8 mouse cellular contexts compared by ENCODE assay signal in genomic region chr5:142932084-142932685, GRCm38 (mm10). TPM values are rescaled to one million over a fixed set of nuclear protein-coding genes. Genes with fewer than 3 reads are reported as not detected.
DNase-seq lines count a peak whose midpoint lies in the region; ATAC-seq and TF ChIP-seq lines count a peak whose summit lies in the region.

No protein-coding gene starts in this region.

- H3K9ac ChIP-seq in MEL (ENCODE audit: control insufficient read depth, low read depth, low read length, poor library complexity, severe bottlenecking): peak overlapping the region; percentile 71
- H3K9ac ChIP-seq in heart, embryonic 13.5 days: peak overlapping the region; percentile 72
- peak overlapping the region; percentile 55 for H3K9ac ChIP-seq in liver, embryonic 15.5 days

- peak overlapping the region; percentile 50 for H3K4me2 ChIP-seq in heart, embryonic 13.5 days
- peak overlapping the region; percentile 61 for H3K4me2 ChIP-seq in liver, embryonic 15.5 days

- peak in 1 of 2 experiments; percentile 63; a peak in 2 of 4 replicates for TF ChIP-seq EP300 in MEL (IDR thresholded peaks at IDR 0.05; ENCODE audit: low read depth in 1 of 2, low read length in 2 of 2)

- peak; percentile 69 to 78 (median 69) for TF ChIP-seq CTCF in MEL (IDR thresholded peaks at IDR 0.05 in 2 of 3, conservative IDR thresholded peaks at IDR 0.05 in 1 of 3; ENCODE audit: control insufficient read depth in 1 of 3, insufficient read depth in 1 of 3, low read depth in 2 of 3, low read length in 3 of 3, poor library complexity in 1 of 3, severe bottlenecking in 1 of 3)

- peak; percentile 89 for DNase-seq in MEL (ENCODE audit: low read depth, low spot score)
- peak; percentile 91 for DNase-seq in kidney, postnatal 14 days
- DNase-seq in ovary, postnatal 36 days (ENCODE audit: low spot score): peak; percentile 51
- DNase-seq in thymus, postnatal 4 days: peak; percentile 72

- TF ChIP-seq RAD21 in MEL (IDR thresholded peaks at IDR 0.05; ENCODE audit: low read depth, low read length): peak; percentile 82

- WGBS in heart, embryonic 13.5 days: 20% methylated on average over 9 of the region's 9 CpGs
- WGBS in liver, embryonic 15.5 days (ENCODE audit: insufficient replicate concordance): 5% methylated on average over 9 of the region's 9 CpGs

- 0 out of 2 replicates have a peak, but pooled peaks have one; percentile 35 for ATAC-seq in heart, embryonic 13.5 days (ENCODE audit: extremely low read depth, insufficient number of reproducible peaks, low FRiP score, low TSS enrichment)
- peak; percentile 62 for ATAC-seq in liver, embryonic 15.5 days (ENCODE audit: insufficient read depth)

- no peaks in the 10 kb centered on the region for H3K27me3 ChIP-seq in MEL (ENCODE audit: control insufficient read depth in 1 of 2, insufficient read depth in 2 of 2, low read length in 2 of 2)
- no peaks in the 10 kb centered on the region for H3K27me3 ChIP-seq in erythroblast, embryonic 14.5 days (ENCODE audit: control insufficient read depth)
- no peaks in the 10 kb centered on the region for H3K27me3 ChIP-seq in heart, embryonic 13.5 days (replicated peaks)
- no peaks in the 10 kb centered on the region for H3K27me3 ChIP-seq in liver, embryonic 15.5 days

- no peaks in the 10 kb centered on the region for H3K9me3 ChIP-seq in MEL (replicated peaks; ENCODE audit: insufficient read depth, low read length)
- no peaks in the 10 kb centered on the region for H3K9me3 ChIP-seq in erythroblast, embryonic 14.5 days (ENCODE audit: control insufficient read depth, low read length)
- H3K9me3 ChIP-seq in heart, embryonic 13.5 days: no peaks in the 10 kb centered on the region
- H3K9me3 ChIP-seq in liver, embryonic 15.5 days (replicated peaks): no peaks in the 10 kb centered on the region

- peak overlapping the region; percentile 59 for H3K27ac ChIP-seq in MEL (ENCODE audit: control insufficient read depth, low read depth, low read length)
- peak overlapping the region; percentile 43 for H3K27ac ChIP-seq in brown adipose tissue, adult 24 weeks (replicated peaks; ENCODE audit: low read depth, low read length)
- peak overlapping the region; percentile 33 for H3K27ac ChIP-seq in heart, embryonic 13.5 days (replicated peaks)
- H3K27ac ChIP-seq in liver, embryonic 15.5 days (replicated peaks): peak overlapping the region; percentile 77

- peaks cover 0 to 27% of the 10 kb centered on the region in 2 experiments; a peak in 2 of 4 replicates for H3K4me1 ChIP-seq in MEL (ENCODE audit: control insufficient read depth in 1 of 2, insufficient read depth in 2 of 2, low read length in 2 of 2)
- peaks cover 6% of the 10 kb centered on the region for H3K4me1 ChIP-seq in brown adipose tissue, adult 24 weeks (ENCODE audit: control insufficient read depth, insufficient read depth, insufficient read length, low read length)
- H3K4me1 ChIP-seq in erythroblast, embryonic 14.5 days (ENCODE audit: control insufficient read depth): peaks cover 75% of the 10 kb centered on the region
- H3K4me1 ChIP-seq in heart, embryonic 13.5 days: peaks cover 42% of the 10 kb centered on the region
- peaks cover 79% of the 10 kb centered on the region for H3K4me1 ChIP-seq in liver, embryonic 15.5 days (replicated peaks)

- H3K79me2 ChIP-seq in MEL (ENCODE audit: control insufficient read depth, insufficient read depth, low read length, poor library complexity): peaks cover 4% of the 10 kb centered on the region; the same call in 1 of the 2 replicates

- no peak; a peak in 1 of 4 replicates for TF ChIP-seq POLR2A in MEL (IDR thresholded peaks at IDR 0.05; ENCODE audit: control insufficient read depth in 1 of 2, insufficient read depth in 1 of 2, low read depth in 1 of 2, low read length in 2 of 2, poor library complexity in 1 of 2)

- peaks cover 0 to 12% of the 10 kb centered on the region in 2 experiments; a peak in 2 of 4 replicates for H3K36me3 ChIP-seq in MEL (ENCODE audit: control insufficient read depth in 1 of 2, insufficient read depth in 2 of 2, low read length in 2 of 2)
- H3K36me3 ChIP-seq in erythroblast, embryonic 14.5 days (ENCODE audit: control insufficient read depth): no peaks in the 10 kb centered on the region; the same call in none of the 2 replicates
- no peaks in the 10 kb centered on the region for H3K36me3 ChIP-seq in heart, embryonic 13.5 days
- H3K36me3 ChIP-seq in liver, embryonic 15.5 days (replicated peaks): no peaks in the 10 kb centered on the region

- H3K4me3 ChIP-seq in MEL (ENCODE audit: control insufficient read depth in 1 of 2, insufficient read depth in 1 of 2, low read depth in 2 of 2, low read length in 2 of 2): peak overlapping the region; percentile 52 to 54
- H3K4me3 ChIP-seq in brown adipose tissue, adult 24 weeks (ENCODE audit: insufficient read depth, low read depth, low read length): no peak overlapping the region
- H3K4me3 ChIP-seq in erythroblast, embryonic 14.5 days (replicated peaks): peak overlapping the region; percentile 45
- H3K4me3 ChIP-seq in heart, embryonic 13.5 days: no peak overlapping the region
- peak overlapping the region; percentile 34 for H3K4me3 ChIP-seq in liver, embryonic 15.5 days (replicated peaks)

TF ChIP-seq in MEL, 35 proteins besides CTCF, POLR2A, EP300 and RAD21 (continues in another document):
- no peak for TF ChIP-seq MAFK (IDR thresholded peaks at IDR 0.05; ENCODE audit: borderline replicate concordance, low read depth, low read length)
- no peak for TF ChIP-seq POLR2AphosphoS2 (IDR thresholded peaks at IDR 0.05; ENCODE audit: low read length)
- no peak for TF ChIP-seq GABPA (IDR thresholded peaks at IDR 0.05; ENCODE audit: low read depth, low read length)
- no peak for TF ChIP-seq MAZ (IDR thresholded peaks at IDR 0.05; ENCODE audit: low read depth, low read length)
- no peak for TF ChIP-seq JUND (IDR thresholded peaks at IDR 0.05; ENCODE audit: low read depth, low read length)
- TF ChIP-seq ETS1 (IDR thresholded peaks at IDR 0.05; ENCODE audit: low read depth, low read length): peak; percentile 12; the same call in 1 of the 2 replicates
- TF ChIP-seq KAT2A (conservative IDR thresholded peaks at IDR 0.05; ENCODE audit: low read depth, low read length): no peak
- no peak for TF ChIP-seq POLR2AphosphoS5 (IDR thresholded peaks at IDR 0.05; ENCODE audit: borderline replicate concordance, low read depth, low read length)
- TF ChIP-seq USF1 (IDR thresholded peaks at IDR 0.05; ENCODE audit: low read depth, low read length): no peak
- no peak for TF ChIP-seq BHLHE40 (IDR thresholded peaks at IDR 0.05; ENCODE audit: borderline replicate concordance, low read depth, low read length)
- TF ChIP-seq TCF12 (IDR thresholded peaks at IDR 0.05; ENCODE audit: low read depth, low read length): peak; percentile 45; the same call in 1 of the 2 replicates
- no peak for TF ChIP-seq MYB (IDR thresholded peaks at IDR 0.05; ENCODE audit: low read depth, low read length)
- no peak for TF ChIP-seq USF2 (IDR thresholded peaks at IDR 0.05; ENCODE audit: borderline replicate concordance in 1 of 2, insufficient read depth in 1 of 2, low read depth in 1 of 2, low read length in 2 of 2)
- no peak for TF ChIP-seq RCOR1 (IDR thresholded peaks at IDR 0.05; ENCODE audit: low read depth, low read length)
- TF ChIP-seq SIN3A (IDR thresholded peaks at IDR 0.05; ENCODE audit: low read length): peak; percentile 50
- TF ChIP-seq NELFE (IDR thresholded peaks at IDR 0.05; ENCODE audit: low read depth, low read length): peak; percentile 22; the same call in 1 of the 2 replicates
- TF ChIP-seq ZKSCAN1 (IDR thresholded peaks at IDR 0.05; ENCODE audit: low read depth, low read length): no peak
- no peak for TF ChIP-seq UBTF (IDR thresholded peaks at IDR 0.05; ENCODE audit: borderline replicate concordance, insufficient read depth, low read depth, low read length)
- TF ChIP-seq ELF1 (IDR thresholded peaks at IDR 0.05; ENCODE audit: low read depth, low read length): 0 out of 2 replicates have a peak, but pooled peaks have one; percentile 19
- TF ChIP-seq ZC3H11A (IDR thresholded peaks at IDR 0.05; ENCODE audit: low read depth, low read length): peak; percentile 89
- no peak for TF ChIP-seq CHD2 (IDR thresholded peaks at IDR 0.05; ENCODE audit: low read length)
- TF ChIP-seq ZMIZ1 (IDR thresholded peaks at IDR 0.05; ENCODE audit: low read depth, low read length): no peak
- no peak for TF ChIP-seq GATA1 (IDR thresholded peaks at IDR 0.05; ENCODE audit: low read depth, low read length)
- peak; percentile 59; the same call in 1 of the 2 replicates for TF ChIP-seq ZNF384 (IDR thresholded peaks at IDR 0.05; ENCODE audit: low read depth, low read length)

RNA-seq across cellular contexts. Expression of gene Actb, which starts 25.6 kb away (rescaled TPM):
- total RNA-seq in MEL (2012; rRNA removed): 3,019 and 3,042 TPM in 2 replicates
- polyA plus RNA-seq in MEL (2012; ENCODE audit: insufficient read depth in 1 of 2, insufficient read length in 2 of 2, low read depth in 1 of 2, low replicate concordance in 2 of 2, missing spikeins in 1 of 2): 1,000 to 10,000 TPM; 1,403 to 4,417 TPM
- polyA plus RNA-seq in brown adipose tissue, adult 24 weeks (2012; ENCODE audit: insufficient read depth, insufficient read length, missing spikeins): 1,228 and 1,297 TPM in 2 replicates
- polyA plus RNA-seq in erythroblast, embryonic 14.5 days (2012): 326 and 442 TPM in 2 replicates
- polyA plus RNA-seq in heart, embryonic 13.5 days (2015; fragmentation: Nextera tagmentation; extraction: Ambion mirVana): 6,383 and 6,386 TPM in 2 replicates
- 5,733 and 6,728 TPM in 2 replicates for polyA plus RNA-seq in liver, embryonic 15.5 days (2015; fragmentation: Nextera tagmentation; extraction: Ambion mirVana)

RNA-seq across cellular contexts. Expression of gene Fscn1, which starts 28.0 kb away (rescaled TPM):
- total RNA-seq in MEL (2012; rRNA removed): not detected in 2 replicates
- not detected for polyA plus RNA-seq in MEL (2012; ENCODE audit: insufficient read depth in 1 of 2, insufficient read length in 2 of 2, low read depth in 1 of 2, low replicate concordance in 2 of 2, missing spikeins in 1 of 2)
- polyA plus RNA-seq in brown adipose tissue, adult 24 weeks (2012; ENCODE audit: insufficient read depth, insufficient read length, missing spikeins): 9.1 and 16.2 TPM in 2 replicates
- polyA plus RNA-seq in erythroblast, embryonic 14.5 days (2012): 0.36 and 0.46 TPM in 2 replicates
- polyA plus RNA-seq in heart, embryonic 13.5 days (2015; fragmentation: Nextera tagmentation; extraction: Ambion mirVana): 135 and 155 TPM in 2 replicates
- polyA plus RNA-seq in liver, embryonic 15.5 days (2015; fragmentation: Nextera tagmentation; extraction: Ambion mirVana): 23.0 and 23.4 TPM in 2 replicates

RNA-seq across cellular contexts. Expression of gene Fbxl18, which starts 37.0 kb away (rescaled TPM):
- 3.9 and 4.6 TPM in 2 replicates for total RNA-seq in MEL (2012; rRNA removed)
- 1 to 10 TPM in 1 of 2 experiments, not detected in 1; 7.4 TPM for polyA plus RNA-seq in MEL (2012; ENCODE audit: insufficient read depth in 1 of 2, insufficient read length in 2 of 2, low read depth in 1 of 2, low replicate concordance in 2 of 2, missing spikeins in 1 of 2)
- polyA plus RNA-seq in brown adipose tissue, adult 24 weeks (2012; ENCODE audit: insufficient read depth, insufficient read length, missing spikeins): 2.7 and 2.9 TPM in 2 replicates
- 0.34 and 0.52 TPM in 2 replicates for polyA plus RNA-seq in erythroblast, embryonic 14.5 days (2012)
- 8.7 and 9.5 TPM in 2 replicates for polyA plus RNA-seq in heart, embryonic 13.5 days (2015; fragmentation: Nextera tagmentation; extraction: Ambion mirVana)
- polyA plus RNA-seq in liver, embryonic 15.5 days (2015; fragmentation: Nextera tagmentation; extraction: Ambion mirVana): 3.3 and 4.2 TPM in 2 replicates

Comparison
In these comparisons a context has a peak if more than half of its experiments do, and no peak if none do; other contexts are left out.
1. H3K4me3 ChIP-seq: peak in MEL (2 of 2), erythroblast, embryonic 14.5 days (single experiment) and liver, embryonic 15.5 days (single experiment); none in brown adipose tissue, adult 24 weeks (single experiment) and heart, embryonic 13.5 days (single experiment).
2. Peak in every context shown above with its lines, with median percentiles within 50 percentile points of each other: DNase-seq, H3K27ac ChIP-seq and H3K9ac ChIP-seq.